Mouse (Mus musculus): Measurements from ENCODE around the gene Slpi.

The Slpi gene

DNA sequence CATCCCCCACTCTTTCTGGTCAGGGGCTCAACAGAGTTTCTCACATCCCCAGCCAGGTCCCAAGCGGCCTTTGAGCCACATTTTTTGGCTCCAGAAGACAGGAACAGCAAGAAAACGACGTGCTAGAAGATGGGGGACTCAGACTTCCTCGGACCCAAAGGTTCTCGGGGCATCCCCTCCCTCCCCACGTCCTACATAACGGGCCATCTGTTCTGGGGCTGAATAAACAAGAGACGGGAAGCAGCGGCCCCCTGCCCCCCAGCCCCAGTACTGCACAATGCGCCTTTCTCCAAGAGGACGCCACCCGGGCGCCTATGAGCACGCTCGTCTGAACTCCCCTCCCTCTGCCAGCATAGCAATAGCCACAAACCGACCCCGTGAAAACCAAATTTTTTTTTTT is at the start of gene Slpi:
TSS of gene Slpi (minus strand) at position 76 of the 400 bp plus-strand sequence.
- peak; percentile 59 for DNase-seq (ENCODE audit: extremely low spot score, low spot score)

DNA sequence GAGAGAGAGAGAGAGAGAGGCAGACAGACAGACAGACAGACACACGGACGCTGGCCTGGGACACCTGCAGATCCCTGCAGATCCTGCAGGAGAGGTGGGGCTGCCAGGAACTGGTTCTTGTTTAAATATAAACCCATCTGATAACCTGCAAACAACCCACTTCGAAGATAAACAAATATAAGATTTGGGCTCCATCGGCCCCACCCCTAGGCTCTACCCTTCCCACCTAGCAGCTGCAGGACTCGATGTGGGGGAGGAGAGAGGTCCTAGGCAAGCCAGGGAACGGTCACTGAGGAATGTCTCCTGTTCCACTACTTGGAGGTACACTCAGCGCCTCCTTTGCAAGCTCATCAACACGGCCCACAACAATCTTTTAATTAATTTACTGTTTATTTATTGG is 49.4 kb upstream of the Slpi start:
- DNase-seq (ENCODE audit: extremely low spot score, low spot score): no peak

DNA sequence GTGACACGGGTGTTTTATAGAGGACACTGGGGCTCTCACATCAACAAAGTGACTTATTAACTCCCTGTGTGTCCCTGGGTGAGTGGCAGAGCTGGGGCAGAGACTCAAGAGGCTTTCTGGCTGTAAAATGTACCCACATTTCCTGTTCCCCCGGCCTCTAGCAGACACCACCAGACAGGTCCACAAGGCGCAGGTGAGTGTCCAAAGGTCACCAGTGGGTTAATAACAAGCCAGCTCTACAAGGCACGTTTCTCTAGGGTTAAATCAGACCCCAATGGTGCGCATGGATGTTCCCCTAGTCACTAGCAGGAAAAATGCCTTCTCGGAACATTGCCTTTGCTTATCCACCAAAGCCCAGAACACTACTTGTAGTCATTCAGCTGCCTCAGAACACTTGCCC is 48.8 kb upstream of the Slpi start:
- no peak for DNase-seq (ENCODE audit: extremely low spot score, low spot score)

DNA sequence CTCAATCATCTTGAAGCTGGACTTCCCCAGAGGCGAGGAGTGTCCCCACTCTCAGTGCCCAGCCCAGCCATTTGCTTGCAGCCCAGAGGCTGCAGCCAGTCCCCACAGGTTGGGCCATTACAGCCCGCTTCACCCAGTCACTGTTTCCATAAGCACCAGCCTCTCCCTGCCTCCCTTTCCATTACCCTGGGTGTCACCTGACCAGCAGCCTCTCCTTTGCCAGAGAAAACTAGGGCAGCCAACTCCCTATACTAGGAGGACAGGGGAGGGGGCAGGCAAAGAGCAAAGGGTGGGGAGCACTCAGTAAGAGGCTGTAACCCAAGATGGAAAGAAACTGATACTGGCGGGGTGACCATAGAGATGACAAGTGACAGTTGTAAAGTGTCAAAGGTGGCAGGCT is 48.1 kb upstream of the Slpi start:
- DNase-seq (ENCODE audit: extremely low spot score, low spot score): no peak

GRCm38 (mm10) chr2:164436215-164436913 is 47.5 kb upstream of the Slpi start:
- no peak for DNase-seq (ENCODE audit: extremely low spot score, low spot score)

DNA sequence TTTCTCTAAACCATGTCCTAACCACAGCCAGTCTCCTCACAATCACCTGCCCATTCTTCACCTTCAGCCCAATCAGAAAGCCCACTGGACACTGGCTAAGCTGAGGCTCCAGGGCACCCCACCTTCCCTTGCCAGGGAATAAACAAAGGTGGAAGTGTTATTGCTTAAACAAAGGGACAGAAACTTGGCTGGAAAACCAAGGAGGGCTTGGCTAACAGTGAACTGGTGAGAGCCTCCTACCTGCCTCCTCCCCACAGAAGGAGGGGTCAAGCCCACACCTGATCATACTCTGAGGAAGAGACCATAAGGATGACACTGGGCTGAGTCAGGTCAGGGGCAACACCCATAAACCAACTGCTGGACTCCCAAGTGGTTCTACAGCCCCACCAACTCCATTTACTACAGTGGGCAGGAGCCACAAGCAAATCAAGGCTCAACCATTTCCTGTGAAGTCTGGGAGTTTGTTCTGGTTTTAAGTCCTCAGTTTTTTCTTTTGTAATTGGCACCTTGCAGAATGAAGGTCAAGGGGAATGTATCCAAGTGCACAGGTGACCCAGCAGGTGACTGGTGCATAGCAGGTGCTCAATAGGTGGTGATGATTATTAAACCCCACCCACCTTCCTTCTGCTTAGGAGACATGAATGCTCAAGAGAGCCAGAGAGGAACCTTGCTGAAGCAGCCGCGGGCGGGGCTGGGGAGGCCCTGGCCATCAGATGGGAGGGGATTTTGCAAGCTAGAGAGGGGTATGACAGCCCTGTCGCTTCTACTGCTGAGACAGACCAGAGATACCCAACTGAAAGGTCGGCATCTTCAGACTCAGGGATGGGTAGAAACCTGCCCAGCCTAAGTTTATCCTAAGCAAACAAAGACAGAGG is 46.6 kb upstream of the Slpi start:
- no peak for DNase-seq (ENCODE audit: extremely low spot score, low spot score)

DNA sequence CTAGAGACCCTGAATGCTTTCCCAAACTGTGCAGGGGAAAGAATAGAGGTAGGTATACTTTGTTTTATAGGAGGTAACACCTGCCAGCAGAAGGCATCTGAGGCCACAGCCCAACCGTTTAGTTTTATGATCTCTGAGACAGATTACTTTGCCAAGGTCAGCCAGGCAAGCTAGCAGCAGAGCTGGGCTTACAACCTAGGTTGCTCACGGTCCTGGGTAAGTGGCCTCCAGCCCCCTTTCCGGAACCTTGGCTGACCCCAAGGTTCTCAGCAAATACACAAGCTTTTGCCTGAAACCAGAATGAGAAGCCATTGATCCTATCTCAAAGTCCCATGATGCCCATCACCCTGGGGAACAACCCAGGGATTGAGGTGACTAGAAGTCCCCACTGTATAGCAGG is 45.8 kb upstream of the Slpi start:
- no peak for DNase-seq (ENCODE audit: extremely low spot score, low spot score)

DNA sequence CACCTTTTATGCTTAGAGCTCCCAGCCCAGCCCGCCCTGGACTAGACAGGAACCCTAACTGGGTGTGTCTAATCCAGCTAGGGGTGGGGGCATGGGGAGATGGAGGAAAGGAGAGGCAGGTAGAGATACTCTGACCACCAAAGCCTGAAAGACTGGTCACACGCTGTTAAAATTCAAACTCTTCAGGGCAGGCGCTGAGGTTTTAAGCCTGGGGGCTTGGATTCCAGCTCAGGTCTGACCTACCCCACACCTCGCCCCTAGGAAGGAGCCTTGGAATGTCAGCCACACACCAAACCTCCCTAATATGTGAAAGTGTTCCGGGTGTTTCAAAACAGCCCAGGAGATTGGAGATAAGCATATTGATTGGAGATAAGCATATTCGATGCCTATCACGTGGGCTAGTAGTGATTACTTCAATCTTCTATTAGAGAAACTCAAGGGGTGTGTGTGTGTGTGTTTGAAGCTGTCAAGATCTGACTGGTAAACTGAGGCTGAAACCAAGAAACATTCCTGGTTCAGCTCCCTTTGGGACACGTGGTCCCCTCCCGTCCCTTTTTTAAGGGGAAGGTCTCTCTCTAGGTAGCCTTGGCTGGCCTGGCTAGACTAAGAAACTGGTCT is 44.5 kb upstream of the Slpi start:
- DNase-seq (ENCODE audit: extremely low spot score, low spot score): no peak

- no peak for DNase-seq (ENCODE audit: extremely low spot score, low spot score)
These were observed 43.8 kb upstream of the Slpi start for GRCm38 (mm10) chr2:164432541-164433191.

DNA sequence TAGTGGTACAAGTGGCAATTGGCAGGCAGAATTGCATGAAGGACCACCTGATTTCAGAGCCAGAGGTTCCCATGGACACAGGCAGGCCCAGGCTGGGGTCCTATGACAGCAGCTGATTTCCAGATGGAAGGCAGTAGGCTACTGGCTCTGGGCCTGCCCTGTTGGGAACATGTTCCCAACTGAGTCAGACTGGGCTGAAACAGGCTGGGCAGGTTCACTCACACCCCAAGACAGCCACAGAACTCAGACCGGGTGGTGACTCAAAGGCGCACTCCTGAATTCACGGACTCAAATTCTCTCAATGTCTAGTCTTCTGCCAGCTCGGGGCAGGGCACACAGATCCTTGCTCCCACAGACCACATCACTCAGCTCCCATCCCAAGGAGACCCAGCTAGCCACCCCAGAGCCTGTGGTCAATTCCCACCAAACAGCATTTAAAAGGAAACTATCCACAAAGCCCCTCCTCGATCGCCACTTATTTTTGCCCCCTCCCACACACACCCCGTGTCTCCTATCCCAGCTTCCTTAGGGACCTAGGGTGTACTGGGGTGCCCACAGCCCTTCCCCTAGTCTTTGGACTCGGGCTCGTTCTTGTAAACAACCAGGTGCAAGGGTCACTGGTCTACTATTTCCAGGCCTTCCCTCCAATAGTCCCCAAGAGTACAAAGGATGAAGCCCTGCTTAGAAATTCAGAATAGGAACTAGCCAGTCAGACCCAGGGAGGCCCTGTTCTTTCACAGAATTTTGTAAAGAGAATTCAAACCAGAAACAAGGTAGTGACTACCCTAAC is 43.0 kb upstream of the Slpi start:
- no peak for DNase-seq (ENCODE audit: extremely low spot score, low spot score)

DNA sequence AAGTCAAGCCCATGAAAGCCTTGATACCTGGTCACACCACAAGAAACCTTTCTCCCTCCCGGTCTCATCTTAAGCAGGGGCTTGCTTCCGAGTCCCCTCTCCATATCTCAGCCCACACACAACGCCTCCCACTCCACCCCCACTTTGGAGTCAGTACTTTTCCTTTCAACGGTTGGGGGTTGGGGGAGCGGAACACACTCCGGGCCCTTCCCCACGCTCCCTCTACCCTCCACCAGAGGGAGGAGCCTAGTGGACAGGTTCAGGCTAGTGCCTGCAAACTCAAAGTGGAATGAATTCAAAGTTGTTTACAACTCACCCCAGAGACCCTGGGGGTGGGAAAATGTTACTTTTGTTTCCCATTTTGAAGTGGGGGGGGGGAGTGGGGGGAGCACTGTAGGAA is 41.8 kb upstream of the Slpi start:
- no peak for DNase-seq (ENCODE audit: extremely low spot score, low spot score)

- no peak for DNase-seq (ENCODE audit: extremely low spot score, low spot score)
These were observed 41.2 kb upstream of the Slpi start for GRCm38 (mm10) chr2:164429881-164430615.

DNA sequence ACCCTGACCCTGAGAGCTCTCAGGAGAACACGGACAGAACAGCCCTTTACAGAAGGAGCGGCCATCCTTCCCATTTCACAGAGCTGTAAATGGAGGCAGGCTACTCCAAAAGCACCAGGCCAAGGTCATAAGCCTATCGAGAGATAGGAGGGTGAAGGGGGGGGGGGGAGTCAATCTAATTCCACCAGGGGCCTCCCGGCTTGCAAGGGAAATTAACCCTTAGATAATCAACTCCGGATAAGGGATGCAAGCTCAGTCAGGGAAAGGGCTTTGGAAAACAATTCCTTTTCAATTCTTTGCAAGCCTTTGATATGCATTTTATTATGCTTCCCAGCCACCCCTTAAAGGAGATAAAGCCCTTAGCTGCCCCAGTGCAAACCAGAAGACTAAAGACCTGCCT is 39.6 kb upstream of the Slpi start:
- no peak for DNase-seq (ENCODE audit: extremely low spot score, low spot score)

- no peak for DNase-seq (ENCODE audit: extremely low spot score, low spot score)
These were observed 38.1 kb upstream of the Slpi start for GRCm38 (mm10) chr2:164426952-164427351.

DNA sequence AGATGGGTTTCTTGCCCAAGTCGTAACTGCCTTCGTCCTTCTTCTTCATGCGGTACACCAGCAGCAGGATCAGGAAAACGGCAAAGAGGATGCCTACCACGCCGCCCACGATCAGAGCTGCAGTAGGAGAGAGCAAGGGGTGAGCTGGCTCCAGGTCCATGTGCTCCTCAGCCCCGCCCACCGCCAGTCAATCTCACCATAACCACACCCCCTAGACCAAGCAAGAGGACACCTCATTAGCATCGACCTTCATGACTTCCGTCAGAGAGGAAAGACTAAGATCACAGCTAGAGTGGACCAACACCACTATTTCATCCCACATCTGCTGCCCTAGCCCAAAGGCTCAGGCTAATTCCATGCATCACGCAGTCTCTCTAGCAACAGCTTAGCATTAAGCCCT is 37.2 kb upstream of the Slpi start:
- no peak for DNase-seq (ENCODE audit: extremely low spot score, low spot score)

DNA sequence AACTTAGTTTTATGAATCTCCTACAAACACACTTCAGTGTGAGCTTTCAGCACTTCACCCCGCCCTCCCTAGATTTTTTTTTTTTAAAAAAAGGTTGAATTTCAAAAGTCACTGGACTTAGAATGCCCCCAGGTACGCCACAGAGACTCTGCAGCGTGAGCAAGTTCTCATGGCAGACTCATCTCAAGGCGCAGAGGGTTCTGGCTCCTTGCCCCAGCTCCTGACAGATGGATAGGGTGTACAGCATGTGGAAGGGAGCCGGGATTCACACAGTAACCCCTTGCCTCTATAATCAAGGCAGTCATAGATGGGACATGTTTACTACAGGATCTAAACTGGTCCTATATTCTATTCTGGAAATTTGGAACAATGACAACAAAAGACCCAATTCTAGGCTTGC is 36.5 kb upstream of the Slpi start:
- DNase-seq (ENCODE audit: extremely low spot score, low spot score): no peak

GRCm38 (mm10) chr2:164424406-164424805 is 35.5 kb upstream of the Slpi start:
- DNase-seq (ENCODE audit: extremely low spot score, low spot score): no peak

DNA sequence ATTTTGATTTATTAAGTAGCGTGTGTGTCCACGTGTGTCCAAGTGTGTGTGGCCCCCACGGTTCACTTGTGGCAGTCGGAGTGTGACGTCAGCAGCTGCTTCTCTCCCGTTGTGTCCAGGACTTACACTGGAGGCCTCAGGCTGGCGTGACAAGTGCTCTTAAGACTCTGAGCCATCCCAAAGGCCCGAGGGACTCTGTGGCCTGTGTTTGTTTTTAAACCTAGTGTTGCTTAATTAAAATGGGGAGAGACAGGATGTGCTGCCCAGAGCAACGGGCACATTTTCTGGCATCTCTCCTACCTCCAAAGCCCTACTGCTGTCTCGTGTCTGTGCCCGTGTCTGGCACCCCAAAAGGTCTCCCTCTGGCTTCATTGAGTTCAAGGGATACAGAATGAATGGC is 34.6 kb upstream of the Slpi start:
- no peak for DNase-seq (ENCODE audit: extremely low spot score, low spot score)

DNA sequence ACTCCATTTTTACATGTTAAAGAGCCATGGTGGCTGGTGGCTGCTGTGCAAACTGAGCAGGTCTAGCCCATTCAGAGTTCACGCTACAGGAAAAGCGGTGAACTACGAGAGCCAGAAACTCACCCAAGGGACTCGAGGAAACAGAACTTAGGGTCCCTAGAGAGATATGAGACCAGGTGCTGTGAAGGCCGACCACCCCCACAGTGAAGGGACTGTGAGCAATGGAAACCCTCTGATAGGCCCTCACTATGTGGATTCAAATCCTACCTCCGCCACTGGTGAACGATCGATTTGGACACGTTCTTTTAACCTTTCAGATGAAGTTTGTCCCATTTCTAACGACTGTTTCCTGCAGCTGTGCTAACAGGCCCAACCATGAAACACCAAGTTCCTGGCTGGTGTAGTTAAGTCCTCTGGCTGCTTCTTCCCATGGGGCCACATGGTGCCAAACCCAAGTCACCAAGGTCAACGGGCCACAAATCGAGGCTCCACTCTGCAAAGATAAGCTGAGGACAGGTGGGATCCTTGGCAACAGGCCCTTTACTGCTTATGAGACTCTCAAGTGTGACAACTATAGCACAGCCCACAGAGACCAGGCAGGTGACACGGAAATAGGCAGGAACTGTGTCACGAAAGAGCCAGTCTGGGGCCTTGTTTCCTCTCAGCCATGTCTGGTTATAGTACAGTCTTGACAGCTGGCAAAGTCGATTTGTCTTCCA is 33.9 kb upstream of the Slpi start:
- no peak for DNase-seq (ENCODE audit: extremely low spot score, low spot score)

DNA sequence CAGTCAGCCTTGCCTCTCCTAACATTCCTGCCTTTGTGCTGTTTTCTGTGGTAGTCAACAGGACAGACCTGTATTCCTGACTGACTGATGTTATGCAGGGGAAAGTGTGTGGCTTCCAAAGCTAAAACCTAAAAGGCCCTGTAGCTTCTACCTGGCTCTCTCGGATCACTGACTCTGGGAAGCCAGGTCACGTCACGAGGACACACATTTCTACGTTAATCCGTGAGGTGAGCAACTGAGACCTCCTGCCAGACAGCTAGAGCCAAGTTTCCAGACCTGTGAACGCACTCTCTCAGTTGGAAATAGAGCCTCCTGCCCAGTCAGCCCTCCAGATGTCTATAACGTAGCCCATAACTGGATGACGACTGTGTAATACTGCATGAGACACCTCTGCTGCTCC is 33.1 kb upstream of the Slpi start:
- DNase-seq (ENCODE audit: extremely low spot score, low spot score): no peak

Measured in neural tube, embryonic 10.5 days (tissue).